Mouse (Mus musculus) erythroblast, embryonic 14.5 days (primary cell): ENCODE measurements around the gene Oas1d. TPM values are rescaled to one million over a fixed set of nuclear protein-coding genes. Genes with fewer than 3 reads are reported as not detected.
"Not testable (repeated sequence)": the region's sequence is repeated elsewhere in the genome, so short reads cannot be mapped to it uniquely, and the experiment has no call there.

Experiments
- H3K27me3 ChIP-seq: 2 replicates; pipeline ENCODE4 v1.6.1; 2012; ENCODE audit warnings: inconsistent platforms; ENCODE audit not compliant: control insufficient read depth
- H3K36me3 ChIP-seq: 2 replicates; pipeline ENCODE4 v1.6.1; 2012; ENCODE audit warnings: mild to moderate bottlenecking, inconsistent platforms; ENCODE audit not compliant: control insufficient read depth
- H3K4me1 ChIP-seq: 2 replicates; pipeline ENCODE4 v1.6.1; 2012; ENCODE audit warnings: inconsistent platforms; ENCODE audit not compliant: control insufficient read depth
- H3K4me3 ChIP-seq: replicated peaks from 2 replicates; pipeline ENCODE3; 2012; ENCODE audit warnings: moderate library complexity, mild to moderate bottlenecking, inconsistent platforms
- H3K9me3 ChIP-seq: 2 replicates; pipeline ENCODE4 v1.6.1; 2012; ENCODE audit warnings: low read length, inconsistent platforms, mixed read lengths; ENCODE audit not compliant: control insufficient read depth
- GATA1 ChIP-seq: IDR thresholded peaks from 2 replicates; pipeline ENCODE4 v1.6.1; 2012; ENCODE audit warnings: low read length, inconsistent platforms, mixed read lengths
- TAL1 ChIP-seq: IDR thresholded peaks from 3 replicates; pipeline ENCODE4 v1.6.1; 2012; ENCODE audit warnings: low read length, inconsistent platforms, mixed read lengths
- polyA plus RNA-seq: library from polyadenylated mRNA; stranded (reverse); fragments of >175 nt; gene quantifications from 2 replicates; pipeline ENCODE4 v1.2.3, GENCODE M21; 2012

Oas1d gene
- polyA plus RNA-seq, 1 experiment = not detected

DNA sequence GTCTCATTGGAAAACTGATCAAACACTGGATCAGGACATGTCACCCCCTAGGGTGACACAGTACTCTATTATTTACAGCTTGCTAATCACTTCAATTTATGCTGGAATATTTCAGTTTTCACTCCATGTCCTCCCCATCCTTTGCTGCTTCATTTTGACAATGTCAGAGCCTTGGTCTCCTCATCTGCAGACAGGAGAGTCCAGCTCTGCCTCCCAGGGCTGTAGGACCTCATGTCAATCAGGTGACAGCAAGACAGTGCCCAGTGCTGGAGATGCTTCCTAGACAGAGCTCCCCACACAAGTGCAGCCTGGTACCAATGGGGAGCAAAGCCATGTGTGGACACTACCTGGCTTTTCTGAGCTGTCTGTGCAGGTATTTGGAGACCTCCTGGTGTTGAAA lies 15.6 kb upstream of the Oas1d start:
- Histone ChIP-seq H3K9me3 (no peaks in the 10 kb centered on the region), H3K27me3 (no peaks in the 10 kb centered on the region), H3K36me3 (no peaks in the 10 kb centered on the region), H3K4me3 (no peak overlapping the region), H3K4me1 (no peaks in the 10 kb centered on the region)
- TF ChIP-seq GATA1 = no peak

- no peak overlapping the region for H3K4me3 ChIP-seq
- TF ChIP-seq GATA1 (no peak), TAL1 (no peak)
- H3K36me3 ChIP-seq = no peaks in the 10 kb centered on the region
- H3K27me3 ChIP-seq = no peaks in the 10 kb centered on the region
- no peaks in the 10 kb centered on the region for H3K9me3 ChIP-seq
- H3K4me1 ChIP-seq = no peaks in the 10 kb centered on the region
These were observed 13.7 kb upstream of the Oas1d start for GRCm38 (mm10) chr5:120900666-120901065.

DNA sequence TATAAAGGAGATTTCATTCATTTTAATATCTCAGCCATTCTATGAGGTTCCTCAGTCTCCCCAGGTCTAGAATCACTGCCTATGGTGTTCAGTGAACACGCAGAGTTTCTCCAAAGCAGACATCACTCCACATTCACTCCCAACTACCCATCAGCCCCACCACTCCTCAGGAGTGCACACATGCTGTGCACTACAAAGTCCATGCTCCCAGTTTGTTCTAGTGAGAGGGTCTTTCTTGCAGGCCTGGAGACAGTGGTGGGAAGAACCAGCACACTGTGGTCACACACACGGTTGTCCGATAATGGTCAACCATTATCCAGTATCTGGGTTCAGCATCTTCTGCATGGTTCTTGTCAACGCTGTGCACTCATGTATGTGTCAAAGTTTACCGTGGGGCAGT lies 12.3 kb upstream of the Oas1d start:
- Histone ChIP-seq H3K4me1 (no peaks in the 10 kb centered on the region), H3K27me3 (no peaks in the 10 kb centered on the region), H3K4me3 (no peak overlapping the region), H3K36me3 (no peaks in the 10 kb centered on the region), H3K9me3 (no peaks in the 10 kb centered on the region)
- TF ChIP-seq TAL1 = no peak
- no peak for TF ChIP-seq GATA1

- H3K36me3 ChIP-seq, H3K27me3 ChIP-seq, H3K4me1 ChIP-seq, H3K4me3 ChIP-seq, H3K9me3 ChIP-seq: not testable (repeated sequence)
These were observed 7.3 kb upstream of the Oas1d start, which contains the start of gene Oas1a for GRCm38 (mm10) chr5:120906791-120907733. Gene Oas1a, minus strand, starts transcription at chr5:120907521.

- H3K36me3 ChIP-seq = no peaks in the 10 kb centered on the region
- H3K27me3 ChIP-seq = no peaks in the 10 kb centered on the region
- H3K4me1 ChIP-seq = no peaks in the 10 kb centered on the region
- TF ChIP-seq TAL1 = no peak
- TF ChIP-seq GATA1 = no peak
- H3K4me3 ChIP-seq = no peak overlapping the region
- H3K9me3 ChIP-seq = no peaks in the 10 kb centered on the region
These were observed 6.0 kb upstream of the Oas1d start for GRCm38 (mm10) chr5:120908196-120908920.

GRCm38 (mm10) chr5:120919156-120919935 lies 5.0 kb downstream of the Oas1d start:
- H3K4me1 ChIP-seq, H3K36me3 ChIP-seq, H3K4me3 ChIP-seq, H3K27me3 ChIP-seq, H3K9me3 ChIP-seq: not testable (repeated sequence)

DNA sequence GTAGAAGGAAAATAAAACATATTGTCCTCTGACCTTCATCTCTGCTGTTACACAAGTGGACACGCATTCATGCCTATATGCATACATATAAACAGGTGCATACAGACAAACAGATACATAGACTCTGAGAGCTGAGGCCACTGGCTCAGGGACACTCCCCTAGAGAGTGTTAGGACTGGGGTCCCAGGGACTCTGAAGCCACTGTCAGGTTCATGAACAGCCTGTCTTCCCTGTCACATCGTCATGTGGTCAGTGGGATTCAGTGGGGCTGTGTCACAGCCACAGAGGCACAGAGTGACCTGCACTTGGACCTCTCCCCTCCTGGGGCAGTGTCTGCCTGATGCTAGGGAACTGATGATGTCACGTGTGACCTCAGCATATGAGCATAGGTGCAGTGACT lies 6.0 kb downstream of the Oas1d start:
- Histone ChIP-seq H3K4me1 (no peaks in the 10 kb centered on the region), H3K27me3 (no peaks in the 10 kb centered on the region), H3K4me3 (no peak overlapping the region), H3K9me3 (no peaks in the 10 kb centered on the region), H3K36me3 (no peaks in the 10 kb centered on the region)
- TF ChIP-seq TAL1 (no peak), GATA1 (no peak)

DNA sequence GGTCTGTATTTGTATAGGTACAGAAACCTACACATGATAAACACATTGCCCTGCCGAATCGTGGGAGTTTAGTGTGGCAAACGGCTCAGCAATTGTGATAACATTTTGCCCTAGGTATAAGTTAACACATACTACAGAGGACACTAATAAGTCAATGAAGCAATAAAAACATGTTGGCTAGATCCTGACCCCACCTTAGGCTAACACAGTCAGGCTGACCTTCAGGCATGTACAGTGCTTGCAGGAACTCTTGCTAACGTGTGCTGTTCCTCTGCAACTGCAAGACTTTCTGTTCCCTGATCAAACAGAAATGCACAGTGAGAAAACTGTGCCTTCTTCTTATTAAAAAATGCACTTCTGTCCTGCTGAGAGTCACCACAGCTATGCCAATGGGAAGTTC lies 9.6 kb downstream of the Oas1d start:
- H3K9me3 ChIP-seq = no peaks in the 10 kb centered on the region
- no peaks in the 10 kb centered on the region for H3K36me3 ChIP-seq
- no peaks in the 10 kb centered on the region for H3K27me3 ChIP-seq
- TF ChIP-seq TAL1 (no peak), GATA1 (no peak)
- H3K4me3 ChIP-seq = no peak overlapping the region
- H3K4me1 ChIP-seq = no peaks in the 10 kb centered on the region

DNA sequence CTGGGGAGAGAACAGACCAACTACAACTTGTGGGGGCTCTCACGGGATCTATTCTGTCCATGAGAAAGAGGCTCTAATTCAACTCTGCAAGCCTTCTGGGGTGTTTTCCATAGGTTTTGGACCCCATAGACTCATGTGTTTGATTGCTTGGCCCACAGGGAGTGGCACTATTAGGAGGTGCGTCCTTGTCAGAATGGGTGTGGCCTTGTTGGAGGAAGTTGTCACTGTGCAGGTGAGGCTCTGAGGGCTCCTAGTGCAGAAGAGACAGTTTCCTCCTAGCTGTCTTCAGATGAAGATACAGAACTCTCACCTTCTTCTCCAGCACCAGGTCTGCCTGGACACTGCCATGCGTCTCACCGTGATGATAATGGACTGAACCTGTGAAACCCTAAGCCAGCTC lies 10.2 kb downstream of the Oas1d start:
- H3K4me3 ChIP-seq, H3K27me3 ChIP-seq, H3K9me3 ChIP-seq, H3K36me3 ChIP-seq, H3K4me1 ChIP-seq: not testable (repeated sequence)

GRCm38 (mm10) chr5:120926311-120926710 lies 12.0 kb downstream of the Oas1d start:
- not testable (repeated sequence) for H3K4me3 ChIP-seq, H3K36me3 ChIP-seq, H3K4me1 ChIP-seq, H3K9me3 ChIP-seq, H3K27me3 ChIP-seq
